Mouse (Mus musculus) ES-E14 (cell line): ENCODE data around the gene Rplp2. TPM values are rescaled to one million over a fixed set of nuclear protein-coding genes. Genes with fewer than 3 reads are reported as not detected.
A peak's percentile ranks its signal among the peaks of the same experiment; 100 is the strongest.

Experiments
- DNase-seq: peaks from one replicate; pipeline ENCODE4 v3.0.0-alpha.2; 2013; ENCODE audit warnings: low read depth, low spot score
- H3K27ac ChIP-seq: 2 replicates; pipeline ENCODE4 v1.5.1; 2012; ENCODE audit warnings: low read depth, mild to moderate bottlenecking, low read length, moderate library complexity, mixed read lengths; ENCODE audit not compliant: poor library complexity, insufficient read depth, severe bottlenecking
- H3K36me3 ChIP-seq: 2 replicates; pipeline ENCODE4 v1.6.1; 2012; ENCODE audit warnings: mild to moderate bottlenecking, low read length, moderate library complexity, mixed read lengths; ENCODE audit not compliant: control insufficient read depth, poor library complexity, insufficient read depth, severe bottlenecking
- H3K4me1 ChIP-seq, 2 experiments: fragments of 150-350 bp in 1 of 2; sonication (generic) in 1 of 2; 2 replicates each; pipeline ENCODE4 v1.6.1; 2012; ENCODE audit warnings: low read length in 2 of 2, mild to moderate bottlenecking in 1 of 2, mixed read lengths in 1 of 2; ENCODE audit not compliant: control insufficient read depth in 2 of 2, insufficient read depth in 2 of 2, poor library complexity in 1 of 2
- H3K4me3 ChIP-seq, 2 experiments: fragments of 150-350 bp in 1 of 2; sonication (generic) in 1 of 2; 2 replicates each; pipeline ENCODE4 v1.5.1; 2012; ENCODE audit warnings: low read length in 2 of 2, low read depth in 1 of 2, mild to moderate bottlenecking in 1 of 2, mixed read lengths in 1 of 2; ENCODE audit not compliant: insufficient read depth in 1 of 2, poor library complexity in 1 of 2, severe bottlenecking in 1 of 2
- H3K9ac ChIP-seq: 2 replicates; pipeline ENCODE4 v1.6.1; 2012; ENCODE audit warnings: low read depth, mild to moderate bottlenecking, low read length, mixed read lengths; ENCODE audit not compliant: poor library complexity, insufficient read depth, severe bottlenecking
- H3K9me3 ChIP-seq: fragments of 150-350 bp; sonication (generic); 2 replicates; pipeline ENCODE4 v1.6.1; 2012; ENCODE audit warnings: low read depth, mild to moderate bottlenecking, low read length; ENCODE audit not compliant: control insufficient read depth, insufficient read depth
- CHD2 ChIP-seq: IDR thresholded peaks from 2 replicates; pipeline ENCODE4 v1.6.1; 2014; ENCODE audit warnings: mild to moderate bottlenecking, low read depth, low read length, inconsistent platforms
- HCFC1 ChIP-seq: IDR thresholded peaks from 2 replicates; pipeline ENCODE4 v1.6.1; 2012; ENCODE audit warnings: low read length, inconsistent platforms, borderline replicate concordance; ENCODE audit not compliant: insufficient read depth
- MAFK ChIP-seq: IDR thresholded peaks from 2 replicates; pipeline ENCODE4 v1.6.1; 2014; ENCODE audit warnings: mild to moderate bottlenecking, low read depth, low read length, inconsistent platforms; ENCODE audit not compliant: insufficient read depth
- ZC3H11A ChIP-seq: IDR thresholded peaks from 2 replicates; pipeline ENCODE4 v1.6.1; 2012; ENCODE audit warnings: low read depth, mild to moderate bottlenecking, inconsistent platforms, low read length, borderline replicate concordance
- ZNF384 ChIP-seq: IDR thresholded peaks from 2 replicates; pipeline ENCODE4 v1.6.1; 2012; ENCODE audit warnings: low read depth, low read length, inconsistent platforms
- in situ Hi-C, 2 experiments: fragments of 600-800 bp; cut with MboI; formaldehyde crosslinking; loops; one replicate each; pipeline ENCODE4 v1.15.1; 2025; ENCODE audit warnings: low sequenced_read_pairs in 2 of 2, inconsistent platforms in 1 of 2; ENCODE audit not compliant: unreplicated experiment in 2 of 2
- total RNA-seq: library from RNA; depleted of rRNA; stranded (reverse); fragments of 300-350 nt; gene quantifications from 2 replicates; pipeline ENCODE4 v1.2.3, GENCODE M21; 2012

Rplp2 gene
- total RNA-seq, 1 experiment: 3,085 TPM

DNA sequence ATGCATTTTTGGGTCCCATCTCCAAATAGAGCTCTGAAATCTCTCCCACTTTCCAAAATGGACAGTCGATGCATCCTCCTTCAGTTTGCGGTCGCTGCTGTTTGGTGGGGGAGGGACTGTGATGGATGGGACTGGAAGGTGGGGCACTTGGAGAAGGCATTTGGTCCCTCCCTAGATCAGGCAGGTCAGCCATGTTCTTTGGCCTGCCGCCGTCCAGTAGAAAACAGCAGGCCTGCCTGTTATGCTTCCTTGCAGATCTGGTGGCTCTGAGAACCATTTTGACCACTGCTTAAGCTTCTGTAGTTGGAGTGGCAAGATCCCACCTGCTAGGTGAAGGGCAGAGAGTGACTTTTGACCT lies 21.0 kb downstream of the Rplp2 start:
- DNase-seq: no peak
- Histone ChIP-seq H3K36me3 (peaks cover 29% of the 10 kb centered on the region), H3K27ac (no peak overlapping the region; the same call in 1 of the 2 replicates), H3K9me3 (no peaks in the 10 kb centered on the region), H3K4me1 (peaks cover 3 to 42% of the 10 kb centered on the region in 2 experiments; a peak in 3 of 4 replicates), H3K4me3 (peak overlapping the region; percentile 75 to 89), H3K9ac (peak overlapping the region; percentile 79; the same call in 1 of the 2 replicates)
- TF ChIP-seq ZNF384 (no peak), HCFC1 (no peak), ZC3H11A (no peak), CHD2 (no peak), MAFK (no peak)
- in situ Hi-C loops: no loop called here

DNA sequence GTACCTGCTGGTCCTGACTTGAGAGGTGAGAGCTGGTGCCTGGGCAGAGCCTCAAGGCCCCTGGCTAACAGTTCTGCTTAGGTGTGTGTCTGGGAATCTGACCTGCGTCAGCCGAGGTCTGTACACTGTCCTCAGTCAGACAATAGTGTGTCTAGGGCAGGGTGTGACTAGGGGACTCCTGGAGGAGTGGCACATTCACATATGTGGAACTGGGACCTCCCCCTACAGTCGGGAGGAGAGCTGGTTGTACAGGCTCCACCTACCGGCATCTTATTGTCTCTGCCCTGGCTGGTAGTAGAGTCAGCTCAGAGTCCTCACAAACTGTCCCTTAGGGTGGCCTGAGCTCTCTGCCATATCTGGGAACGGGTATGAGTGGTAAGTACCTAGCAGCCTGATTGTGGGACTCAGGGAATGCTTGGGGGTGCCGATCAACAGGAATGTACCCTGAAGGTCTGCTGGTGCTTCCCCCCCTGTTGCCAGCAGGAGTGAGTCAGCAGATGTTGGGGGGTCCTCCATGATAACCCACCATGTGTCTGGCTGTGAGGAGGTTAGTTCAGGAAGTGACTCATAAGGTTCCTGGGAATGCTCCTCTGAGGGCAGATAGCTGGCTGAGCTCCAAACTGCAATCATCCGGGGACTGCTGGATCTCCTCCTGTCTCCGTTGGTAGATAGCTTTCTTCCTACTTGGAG lies 21.5 kb downstream of the Rplp2 start:
- peak overlapping the region; percentile 75 to 89 for H3K4me3 ChIP-seq
- H3K9ac ChIP-seq: peak overlapping the region; percentile 79
- H3K36me3 ChIP-seq: peaks cover 29% of the 10 kb centered on the region
- DNase-seq: no peak
- TF ChIP-seq CHD2 (no peak), MAFK (peak; percentile 51; the same call in 1 of the 2 replicates)
- in situ Hi-C loops: no loop called here
- H3K9me3 ChIP-seq: no peaks in the 10 kb centered on the region
- peak overlapping the region; percentile 28; the same call in 1 of the 2 replicates for H3K27ac ChIP-seq
- peaks cover 3 to 42% of the 10 kb centered on the region in 2 experiments; a peak in 3 of 4 replicates for H3K4me1 ChIP-seq

DNA sequence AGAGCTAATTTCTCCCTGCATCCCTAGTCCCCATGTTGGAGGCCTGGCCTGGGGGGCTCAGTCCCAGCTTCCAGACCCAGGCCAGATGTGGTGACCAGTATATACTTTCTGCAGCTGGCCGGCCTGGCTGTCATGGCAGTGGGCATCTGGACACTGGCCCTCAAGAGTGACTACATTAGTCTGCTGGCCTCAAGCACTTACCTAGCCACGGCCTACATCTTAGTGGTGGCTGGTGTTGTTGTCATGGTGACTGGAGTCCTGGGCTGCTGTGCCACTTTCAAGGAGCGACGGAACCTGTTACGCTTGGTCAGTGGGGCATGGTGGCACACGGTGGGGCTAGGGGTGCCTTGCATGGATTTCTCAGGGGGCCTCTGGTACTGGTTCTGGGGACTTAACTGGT lies 22.2 kb downstream of the Rplp2 start:
- H3K4me3 ChIP-seq: peak overlapping the region in 1 of 2 experiments; percentile 75; a peak in 2 of 4 replicates
- DNase-seq: no peak
- H3K9ac ChIP-seq: peak overlapping the region; percentile 64; the same call in 1 of the 2 replicates
- H3K4me1 ChIP-seq: peaks cover 3 to 38% of the 10 kb centered on the region in 2 experiments; a peak in 3 of 4 replicates
- in situ Hi-C loops: no loop called here
- TF ChIP-seq MAFK: no peak
- no peak for TF ChIP-seq HCFC1
- no peak for TF ChIP-seq ZNF384
- no peak for TF ChIP-seq CHD2
- no peak for TF ChIP-seq ZC3H11A
- H3K27ac ChIP-seq: no peak overlapping the region; the same call in 1 of the 2 replicates
- H3K9me3 ChIP-seq: no peaks in the 10 kb centered on the region
- peaks cover 29% of the 10 kb centered on the region for H3K36me3 ChIP-seq

DNA sequence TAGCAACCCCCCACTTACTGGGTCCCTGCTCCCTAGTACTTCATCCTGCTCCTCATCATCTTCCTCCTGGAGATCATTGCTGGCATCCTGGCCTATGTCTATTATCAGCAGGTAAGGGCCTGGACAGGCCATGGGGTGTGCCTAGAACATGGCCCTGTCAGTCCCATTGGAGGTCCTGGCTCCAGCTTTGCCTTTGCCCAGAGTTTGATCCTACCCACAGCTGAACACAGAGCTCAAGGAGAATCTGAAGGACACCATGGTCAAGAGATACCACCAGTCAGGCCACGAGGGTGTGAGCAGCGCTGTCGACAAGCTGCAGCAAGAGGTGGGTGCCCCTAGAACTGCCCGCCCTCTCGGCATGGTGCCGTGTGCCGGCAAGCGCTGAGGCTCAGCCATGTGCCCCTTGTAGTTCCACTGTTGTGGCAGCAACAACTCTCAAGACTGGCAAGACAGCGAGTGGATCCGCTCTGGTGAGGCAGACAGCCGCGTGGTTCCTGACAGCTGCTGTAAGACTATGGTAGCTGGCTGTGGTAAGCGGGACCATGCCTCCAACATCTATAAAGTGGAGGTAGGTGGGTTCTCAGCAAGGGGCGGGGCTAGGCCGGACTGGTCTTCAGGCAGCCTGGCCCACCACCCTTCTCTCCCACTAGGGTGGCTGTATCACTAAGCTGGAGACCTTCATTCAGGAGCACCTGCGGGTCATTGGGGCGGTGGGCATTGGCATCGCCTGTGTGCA lies 22.9 kb downstream of the Rplp2 start:
- peak overlapping the region; percentile 19; the same call in 1 of the 2 replicates for H3K27ac ChIP-seq
- in situ Hi-C loops: no loop called here
- no peak overlapping the region for H3K4me3 ChIP-seq
- no peaks in the 10 kb centered on the region for H3K9me3 ChIP-seq
- H3K4me1 ChIP-seq: peaks cover 3 to 38% of the 10 kb centered on the region in 2 experiments; a peak in 3 of 4 replicates
- TF ChIP-seq CHD2 (no peak), ZC3H11A (no peak), MAFK (no peak), HCFC1 (no peak), ZNF384 (no peak)
- H3K36me3 ChIP-seq: peaks cover 29% of the 10 kb centered on the region
- DNase-seq: no peak
- peak overlapping the region; percentile 8; the same call in 1 of the 2 replicates for H3K9ac ChIP-seq
